Mouse (Mus musculus) MEL (cell line): Measurements from ENCODE around the gene Lrsam1. TPM values are rescaled to one million over a fixed set of nuclear protein-coding genes. Genes with fewer than 3 reads are reported as not detected.

Experiments
- DNase-seq: peaks from one replicate; pipeline ENCODE4 v3.0.0; 2011; ENCODE audit warnings: low read depth, low spot score
- H3K27ac ChIP-seq: 2 replicates; pipeline ENCODE4 v1.5.1; 2012; ENCODE audit warnings: low read depth, mild to moderate bottlenecking, control low read depth, low read length, moderate library complexity; ENCODE audit not compliant: control insufficient read depth
- H3K27me3 ChIP-seq, 2 experiments: fragments of 150-350 bp in 1 of 2; sonication (generic) in 1 of 2; 2 replicates each; pipeline ENCODE4 v1.6.1; 2012; ENCODE audit warnings: low read length in 2 of 2, mild to moderate bottlenecking in 2 of 2, improper control_type of control experiment in 1 of 2, moderate library complexity in 1 of 2; ENCODE audit not compliant: insufficient read depth in 2 of 2, control insufficient read depth in 1 of 2
- H3K36me3 ChIP-seq, 2 experiments: 2 replicates each; pipeline ENCODE4 v1.6.1; 2012 to 2014; ENCODE audit warnings: low read length in 2 of 2, improper control_type of control experiment in 1 of 2, inconsistent platforms in 1 of 2, mild to moderate bottlenecking in 1 of 2; ENCODE audit not compliant: insufficient read depth in 2 of 2, control insufficient read depth in 1 of 2
- H3K4me1 ChIP-seq, 2 experiments: fragments of 150-350 bp in 1 of 2; sonication (generic) in 1 of 2; 2 replicates each; pipeline ENCODE4 v1.6.1; 2012; ENCODE audit warnings: low read length in 2 of 2, improper control_type of control experiment in 1 of 2, mild to moderate bottlenecking in 1 of 2; ENCODE audit not compliant: insufficient read depth in 2 of 2, control insufficient read depth in 1 of 2
- H3K4me3 ChIP-seq, 2 experiments: fragments of 150-350 bp in 1 of 2; sonication (generic) in 1 of 2; 2 replicates each; pipeline ENCODE4 v1.5.1; 2012; ENCODE audit warnings: low read depth in 2 of 2, low read length in 2 of 2, mild to moderate bottlenecking in 2 of 2, moderate library complexity in 2 of 2, control low read depth in 1 of 2, improper control_type of control experiment in 1 of 2; ENCODE audit not compliant: control insufficient read depth in 1 of 2, insufficient read depth in 1 of 2
- H3K79me2 ChIP-seq: 2 replicates; pipeline ENCODE4 v1.6.1; 2012; ENCODE audit warnings: mild to moderate bottlenecking, low read length, moderate library complexity; ENCODE audit not compliant: control insufficient read depth, poor library complexity, insufficient read depth
- H3K9ac ChIP-seq: 2 replicates; pipeline ENCODE4 v1.6.1; 2012; ENCODE audit warnings: low read depth, mild to moderate bottlenecking, control low read depth, low read length, moderate library complexity; ENCODE audit not compliant: control insufficient read depth, poor library complexity, severe bottlenecking
- H3K9me3 ChIP-seq: fragments of 150-350 bp; sonication (generic); replicated peaks from 2 replicates; pipeline ENCODE4 v1.6.1; 2012; ENCODE audit warnings: mild to moderate bottlenecking, low read length, improper control_type of control experiment, moderate library complexity; ENCODE audit not compliant: insufficient read depth
- BHLHE40 ChIP-seq: IDR thresholded peaks from 2 replicates; pipeline ENCODE4 v1.6.1; 2012; ENCODE audit warnings: low read depth, mild to moderate bottlenecking, inconsistent platforms, low read length, improper control_type of control experiment, borderline replicate concordance
- CHD1 ChIP-seq: IDR thresholded peaks from 2 replicates; pipeline ENCODE4 v1.6.1; 2012; ENCODE audit warnings: low read depth, mild to moderate bottlenecking, inconsistent platforms, low read length, improper control_type of control experiment
- CHD2 ChIP-seq: IDR thresholded peaks from 2 replicates; pipeline ENCODE4 v1.6.1; 2011; ENCODE audit warnings: low read length, improper control_type of control experiment
- E2F4 ChIP-seq: IDR thresholded peaks from 2 replicates; pipeline ENCODE4 v1.6.1; 2011; ENCODE audit warnings: low read depth, low read length, improper control_type of control experiment, borderline replicate concordance
- ELF1 ChIP-seq: IDR thresholded peaks from 2 replicates; pipeline ENCODE4 v1.6.1; 2014; ENCODE audit warnings: low read depth, mild to moderate bottlenecking, inconsistent platforms, low read length, improper control_type of control experiment, moderate library complexity
- EP300 ChIP-seq, 2 experiments: IDR thresholded peaks; 2 replicates each; pipeline ENCODE4 v1.6.1; 2011; ENCODE audit warnings: improper control_type of control experiment in 2 of 2, low read length in 2 of 2, low read depth in 1 of 2, mild to moderate bottlenecking in 1 of 2
- GABPA ChIP-seq: IDR thresholded peaks from 2 replicates; pipeline ENCODE4 v1.6.1; 2012; ENCODE audit warnings: low read depth, mild to moderate bottlenecking, inconsistent platforms, low read length, improper control_type of control experiment, moderate library complexity
- GATA1 ChIP-seq: IDR thresholded peaks from 2 replicates; pipeline ENCODE4 v1.6.1; 2011; ENCODE audit warnings: low read depth, low read length, improper control_type of control experiment
- JUND ChIP-seq: IDR thresholded peaks from 2 replicates; pipeline ENCODE4 v1.6.1; 2011; ENCODE audit warnings: low read depth, mild to moderate bottlenecking, improper control_type of control experiment, low read length
- KAT2A ChIP-seq: conservative IDR thresholded peaks from 2 replicates; pipeline ENCODE4 v1.6.1; 2012; ENCODE audit warnings: low read depth, low read length, improper control_type of control experiment, inconsistent platforms
- MAFK ChIP-seq: IDR thresholded peaks from 2 replicates; pipeline ENCODE4 v1.6.1; 2011; ENCODE audit warnings: low read depth, mild to moderate bottlenecking, low read length, improper control_type of control experiment, borderline replicate concordance
- MAX ChIP-seq: IDR thresholded peaks from 2 replicates; pipeline ENCODE4 v1.6.1; 2011; ENCODE audit warnings: low read length, improper control_type of control experiment
- MAZ ChIP-seq: IDR thresholded peaks from 2 replicates; pipeline ENCODE4 v1.6.1; 2012; ENCODE audit warnings: low read depth, mild to moderate bottlenecking, inconsistent platforms, low read length, improper control_type of control experiment
- MYB ChIP-seq: IDR thresholded peaks from 2 replicates; pipeline ENCODE4 v1.6.1; 2011; ENCODE audit warnings: mild to moderate bottlenecking, low read depth, low read length, improper control_type of control experiment
- MYC ChIP-seq: IDR thresholded peaks from 2 replicates; pipeline ENCODE4 v1.6.1; 2011; ENCODE audit warnings: low read depth, mild to moderate bottlenecking, low read length, improper control_type of control experiment, moderate library complexity
- NELFE ChIP-seq: IDR thresholded peaks from 2 replicates; pipeline ENCODE4 v1.6.1; 2011; ENCODE audit warnings: low read depth, low read length, improper control_type of control experiment
- NRF1 ChIP-seq: IDR thresholded peaks from 2 replicates; pipeline ENCODE4 v1.6.1; 2014; ENCODE audit warnings: low read depth, mild to moderate bottlenecking, inconsistent platforms, low read length, improper control_type of control experiment, moderate library complexity; ENCODE audit not compliant: poor library complexity, insufficient read depth, severe bottlenecking
- POLR2A ChIP-seq, 2 experiments: IDR thresholded peaks; 2 replicates each; pipeline ENCODE4 v1.6.1; 2011 to 2012; ENCODE audit warnings: low read length in 2 of 2, mild to moderate bottlenecking in 2 of 2, control low read depth in 1 of 2, improper control_type of control experiment in 1 of 2, low read depth in 1 of 2, moderate library complexity in 1 of 2; ENCODE audit not compliant: control insufficient read depth in 1 of 2, insufficient read depth in 1 of 2, poor library complexity in 1 of 2
- POLR2AphosphoS2 ChIP-seq: IDR thresholded peaks from 2 replicates; pipeline ENCODE4 v1.6.1; 2011; ENCODE audit warnings: low read length, improper control_type of control experiment
- RAD21 ChIP-seq: IDR thresholded peaks from 2 replicates; pipeline ENCODE4 v1.6.1; 2011; ENCODE audit warnings: mild to moderate bottlenecking, low read depth, low read length, improper control_type of control experiment
- RCOR1 ChIP-seq: IDR thresholded peaks from 2 replicates; pipeline ENCODE4 v1.6.1; 2012; ENCODE audit warnings: low read depth, mild to moderate bottlenecking, inconsistent platforms, low read length, improper control_type of control experiment
- SIN3A ChIP-seq: IDR thresholded peaks from 2 replicates; pipeline ENCODE4 v1.6.1; 2012; ENCODE audit warnings: low read length, improper control_type of control experiment, inconsistent platforms
- SMC3 ChIP-seq: IDR thresholded peaks from 2 replicates; pipeline ENCODE4 v1.6.1; 2011; ENCODE audit warnings: low read depth, low read length, improper control_type of control experiment
- TAL1 ChIP-seq: IDR thresholded peaks from 2 replicates; pipeline ENCODE4 v1.6.1; 2012; ENCODE audit warnings: mild to moderate bottlenecking, inconsistent platforms, low read length, moderate library complexity, mixed read lengths
- TCF12 ChIP-seq: IDR thresholded peaks from 2 replicates; pipeline ENCODE4 v1.6.1; 2014; ENCODE audit warnings: low read depth, mild to moderate bottlenecking, inconsistent platforms, low read length, improper control_type of control experiment, moderate library complexity
- USF2 ChIP-seq, 2 experiments: IDR thresholded peaks; 2 replicates each; pipeline ENCODE4 v1.6.1; 2011 to 2012; ENCODE audit warnings: improper control_type of control experiment in 2 of 2, low read length in 2 of 2, borderline replicate concordance in 1 of 2, inconsistent platforms in 1 of 2, low read depth in 1 of 2, mild to moderate bottlenecking in 1 of 2; ENCODE audit not compliant: insufficient read depth in 1 of 2
- ZMIZ1 ChIP-seq: IDR thresholded peaks from 2 replicates; pipeline ENCODE4 v1.6.1; 2012; ENCODE audit warnings: low read depth, mild to moderate bottlenecking, inconsistent platforms, low read length, improper control_type of control experiment, moderate library complexity
- ZNF384 ChIP-seq: IDR thresholded peaks from 2 replicates; pipeline ENCODE4 v1.6.1; 2012; ENCODE audit warnings: low read depth, mild to moderate bottlenecking, inconsistent platforms, low read length, improper control_type of control experiment
- polyA plus RNA-seq, 2 experiments: library from polyadenylated mRNA; stranded (reverse) in 1 of 2; unstranded in 1 of 2; fragments of >175 nt in 1 of 2; fragments of >200 nt in 1 of 2; gene quantifications; 2 replicates each; pipeline versions ENCODE4 v1.2.1 to v1.2.4; 2012; ENCODE audit warnings: low replicate concordance in 2 of 2, low read depth in 1 of 2; ENCODE audit not compliant: insufficient read length in 2 of 2, insufficient read depth in 1 of 2, missing spikeins in 1 of 2
- total RNA-seq: library from RNA; depleted of rRNA; stranded (reverse); fragments of 300-350 nt; gene quantifications from 2 replicates; pipeline ENCODE4 v1.2.3, GENCODE M21; 2012

The Lrsam1 gene
- total and polyA plus RNA-seq, 3 experiments: 14.2 to 17.9 TPM; not detected in 1

- Histone ChIP-seq H3K27me3 (no peaks in the 10 kb centered on the region), H3K4me3 (peak overlapping the region in 1 of 2 experiments; percentile 95; a peak in 1 of 4 replicates), H3K79me2 (peaks cover 24% of the 10 kb centered on the region), H3K9ac (0 out of 2 replicates have a peak overlapping the region, but pooled peaks have one; percentile 91), H3K27ac (no peak overlapping the region)
- TF ChIP-seq SIN3A: no peak
- TF ChIP-seq CHD2: no peak
- no peak for TF ChIP-seq SMC3
- TF ChIP-seq, all 39 proteins: peak for 0
- Histone ChIP-seq H3K4me1 (peaks cover 0 to 5% of the 10 kb centered on the region in 2 experiments; a peak in 2 of 4 replicates), H3K36me3 (peaks cover 6 to 10% of the 10 kb centered on the region in 2 experiments), H3K9me3 (no peaks in the 10 kb centered on the region)
- DNase-seq: no peak
These were observed 6.7 kb upstream of the Lrsam1 start for GRCm38 (mm10) chr2:32968024-32968614.

- H3K27me3 ChIP-seq: no peaks in the 10 kb centered on the region
- no peaks in the 10 kb centered on the region for H3K9me3 ChIP-seq
- DNase-seq: peak; percentile 94
- peaks cover 35% of the 10 kb centered on the region for H3K79me2 ChIP-seq
- H3K4me1 ChIP-seq: peaks cover 0 to 5% of the 10 kb centered on the region in 2 experiments; a peak in 2 of 4 replicates
- H3K9ac ChIP-seq: peak overlapping the region; percentile 91
- H3K4me3 ChIP-seq: peak overlapping the region; percentile 82 to 95
- peaks cover 6 to 12% of the 10 kb centered on the region in 2 experiments for H3K36me3 ChIP-seq
- peak overlapping the region; percentile 95 for H3K27ac ChIP-seq
- TF ChIP-seq E2F4: no peak; the same call in 1 of the 2 replicates
- TF ChIP-seq MAX: peak; percentile 91
- TF ChIP-seq EP300 (IDR thresholded peaks at IDR 0.05; ENCODE audit: low read depth in 1 of 2, low read length in 2 of 2): peak in 1 of 2 experiments; percentile 8; a peak in 2 of 4 replicates
- TF ChIP-seq MYC: peak; percentile 92
- no peak; the same call in 1 of the 2 replicates for TF ChIP-seq GABPA
- peak; percentile 95 for TF ChIP-seq NELFE
- TF ChIP-seq CHD1: 0 out of 2 replicates have a peak, but pooled peaks have one; percentile 21
- 0 out of 2 replicates have a peak, but pooled peaks have one; percentile 15 for TF ChIP-seq RCOR1
- TF ChIP-seq RAD21: no peak; the same call in 1 of the 2 replicates
- peak; percentile 75 for TF ChIP-seq NRF1
- no peak for TF ChIP-seq GATA1
- peak; percentile 94 for TF ChIP-seq ELF1
- peak; percentile 86 for TF ChIP-seq SIN3A
- no peak for TF ChIP-seq ZNF384
- TF ChIP-seq BHLHE40: peak; percentile 87
- no peak for TF ChIP-seq MAFK
- TF ChIP-seq POLR2AphosphoS2: peak; percentile 87
- peak; percentile 94 for TF ChIP-seq ZMIZ1
- TF ChIP-seq MAZ: peak; percentile 65; the same call in 1 of the 2 replicates
- TF ChIP-seq KAT2A: peak; percentile 88
- peak; percentile 51 for TF ChIP-seq SMC3
- 0 out of 4 replicates have a peak, but pooled peaks of 1 of the 2 experiments have one; percentile 39 for TF ChIP-seq USF2 (IDR thresholded peaks at IDR 0.05; ENCODE audit: borderline replicate concordance in 1 of 2, insufficient read depth in 1 of 2, low read depth in 1 of 2, low read length in 2 of 2)
- TF ChIP-seq POLR2A (IDR thresholded peaks at IDR 0.05; ENCODE audit: control insufficient read depth in 1 of 2, insufficient read depth in 1 of 2, low read depth in 1 of 2, low read length in 2 of 2, poor library complexity in 1 of 2): peak; percentile 87 to 94
- peak; percentile 75 for TF ChIP-seq TCF12
- no peak for TF ChIP-seq TAL1
- 0 out of 2 replicates have a peak, but pooled peaks have one; percentile 36 for TF ChIP-seq CHD2
- TF ChIP-seq JUND: no peak
- TF ChIP-seq MYB: no peak
These were observed 5.5 kb upstream of the Lrsam1 start for GRCm38 (mm10) chr2:32966689-32967631.
